Mouse (Mus musculus) CD4-positive naive resting alpha-beta T cell, adult 76 days (primary cell): ENCODE measurements around the gene Npas2. TPM values are rescaled to one million over a fixed set of nuclear protein-coding genes. Genes with fewer than 3 reads are reported as not detected.

Source experiments
- total RNA-seq: library from RNA; stranded (reverse); gene quantifications from one replicate; pipeline ENCODE4 v1.2.4, GENCODE M21; 2023

Npas2 gene
- 1.2 TPM for total RNA-seq

DNA sequence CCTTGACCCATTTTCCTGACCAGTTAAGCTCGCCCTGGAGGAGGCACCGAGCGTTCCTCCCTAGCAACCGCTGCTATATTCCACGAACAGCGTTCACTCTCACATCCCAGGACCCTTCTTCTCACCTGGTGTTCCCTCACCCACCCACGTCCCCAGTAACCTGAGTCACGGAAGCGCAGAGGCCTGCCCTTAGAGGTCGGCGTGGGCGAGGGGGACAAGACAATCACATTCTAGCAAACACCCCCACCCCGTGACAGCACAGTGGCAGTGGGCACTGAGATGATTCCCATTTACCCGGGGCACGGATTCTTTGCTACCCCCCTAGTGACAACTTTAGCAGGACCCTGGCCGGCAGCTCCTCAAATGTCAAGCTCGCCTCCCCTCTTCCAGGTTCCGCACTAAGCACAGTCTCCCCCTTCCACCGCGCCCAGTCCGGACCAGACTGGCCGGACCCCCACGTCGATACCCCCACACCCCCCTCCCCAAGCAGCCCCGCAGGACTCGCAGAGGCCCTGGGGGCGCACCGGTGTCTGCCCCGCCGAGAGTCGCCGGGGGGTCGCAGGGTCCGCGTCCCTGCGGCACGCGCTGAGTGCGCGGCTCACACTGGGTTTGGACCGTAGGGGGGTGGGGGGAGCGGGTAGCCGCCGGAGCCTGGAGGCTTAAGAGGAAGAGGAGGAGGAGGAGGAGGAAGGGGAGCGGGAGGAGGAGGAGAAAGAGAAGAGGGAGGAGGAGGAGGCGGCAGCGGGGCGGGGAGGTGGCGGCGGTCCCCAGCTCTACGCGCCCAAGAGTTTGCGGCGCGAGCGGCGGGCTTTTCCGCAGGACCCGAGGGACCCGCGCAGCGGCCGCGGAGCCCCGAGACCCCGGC is at the start of gene Npas2:
Gene Npas2, plus strand, starts transcription at position 735 of the 865 bp plus-strand sequence.

DNA sequence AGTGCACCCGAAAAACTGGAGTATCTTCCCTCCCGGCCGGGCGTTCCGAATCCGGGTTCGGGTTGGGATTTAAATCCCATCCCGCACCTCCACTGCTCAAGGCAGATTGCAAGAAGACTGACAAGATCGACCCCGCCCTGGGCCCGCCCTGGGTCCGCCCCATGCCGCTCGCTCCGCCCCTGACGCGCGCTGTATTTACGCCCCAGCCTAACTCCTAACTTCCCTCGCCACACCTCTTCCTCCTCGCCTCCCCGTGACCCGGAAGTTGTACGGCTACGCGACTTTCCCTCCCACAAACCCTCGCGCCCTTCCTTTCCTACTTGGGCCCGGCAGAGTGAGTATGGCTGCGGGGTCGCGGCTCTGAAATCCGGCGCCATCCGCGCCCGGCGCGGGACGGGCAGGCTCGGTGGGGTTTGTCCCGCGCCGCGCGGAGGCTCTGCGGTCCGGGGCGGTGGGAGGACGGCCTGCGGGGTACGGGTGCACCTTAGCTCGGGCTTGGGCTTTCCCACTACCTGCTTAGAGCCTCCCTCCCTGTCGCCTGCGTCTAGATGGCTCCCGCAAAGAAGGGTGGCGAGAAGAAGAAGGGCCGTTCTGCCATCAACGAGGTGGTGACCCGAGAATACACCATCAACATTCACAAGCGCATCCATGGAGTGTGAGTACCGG is 174.2 kb downstream of the Npas2 start, which contains the start of gene Rpl31:
Gene Rpl31, plus strand, starts transcription at position 242 of the 666 bp plus-strand sequence.

Other genes with a start within 250 kb of the Npas2 start
- 30.3 TPM for gene Pdcl3, start 208.1 kb upstream of the Npas2 start, total RNA-seq
- 2,058 TPM for gene Rpl31, start 174.1 kb downstream of the Npas2 start, total RNA-seq